Mouse (Mus musculus) embryonic facial prominence, embryonic 11.5 days (tissue): ENCODE data around the gene Cavin3. TPM values are rescaled to one million over a fixed set of nuclear protein-coding genes. Genes with fewer than 3 reads are reported as not detected.

ENCODE experiments used
- ATAC-seq: fragments of 200-750 bp; cut with Nextera tagmentation; replicated peaks from 2 replicates; pipeline ENCODE4 v1.8.0; 2017; ENCODE audit warnings: low read depth; ENCODE audit not compliant: insufficient number of reproducible peaks, low FRiP score, low TSS enrichment
- DNase-seq: peaks from one replicate; pipeline ENCODE4 v3.0.0-alpha.2; 2015; ENCODE audit warnings: low spot score
- H3K27ac ChIP-seq: fragments of 300-500 bp; sonication (generic); replicated peaks from 2 replicates; pipeline ENCODE4 v1.5.1; 2014; ENCODE audit warnings: mild to moderate bottlenecking, low read depth, low read length, control low read depth
- H3K27me3 ChIP-seq: fragments of 300-500 bp; sonication (generic); 2 replicates; pipeline ENCODE4 v1.6.1; 2014; ENCODE audit warnings: mild to moderate bottlenecking, low read length, moderate library complexity, mixed read lengths; ENCODE audit not compliant: control insufficient read depth, insufficient read depth
- H3K36me3 ChIP-seq: fragments of 300-500 bp; sonication (generic); replicated peaks from 2 replicates; pipeline ENCODE4 v1.6.1; 2014; ENCODE audit warnings: low read depth, mild to moderate bottlenecking, low read length, moderate library complexity, mixed read lengths; ENCODE audit not compliant: control insufficient read depth, insufficient read depth
- H3K4me1 ChIP-seq: fragments of 300-500 bp; sonication (generic); 2 replicates; pipeline ENCODE4 v1.6.1; 2014; ENCODE audit warnings: low read length, mixed read lengths; ENCODE audit not compliant: control insufficient read depth, insufficient read depth
- H3K4me2 ChIP-seq: fragments of 300-500 bp; sonication (generic); 2 replicates; pipeline ENCODE4 v1.6.1; 2014; ENCODE audit warnings: low read depth, mild to moderate bottlenecking, control low read depth, low read length, moderate library complexity
- H3K4me3 ChIP-seq: fragments of 300-500 bp; sonication (generic); 2 replicates; pipeline ENCODE4 v1.5.1; 2014; ENCODE audit warnings: low read depth, low read length, control low read depth
- H3K9ac ChIP-seq: fragments of 300-500 bp; sonication (generic); replicated peaks from 2 replicates; pipeline ENCODE4 v1.6.1; 2014; ENCODE audit warnings: mild to moderate bottlenecking, control low read depth, low read length
- H3K9me3 ChIP-seq: fragments of 300-500 bp; sonication (generic); replicated peaks from 2 replicates; pipeline ENCODE4 v1.6.1; 2016; ENCODE audit warnings: mild to moderate bottlenecking, low read length, inconsistent platforms, mixed read lengths; ENCODE audit not compliant: control insufficient read depth
- WGBS: fragments of 180-500 bp; shearing (Covaris S2); extraction: QIAGEN DNeasy Blood & Tissue Kit; methylation state at CpG from one replicate; pipeline ENCODE4 v1.1.7; 2014; 5-methylcytosine and 5-hydroxymethylcytosine counted together
- polyA plus RNA-seq: library from polyadenylated mRNA; unstranded; fragments of >200 nt; fragmentation: Nextera tagmentation; extraction: Ambion mirVana; gene quantifications from 2 replicates; pipeline ENCODE4 v1.2.1, GENCODE M21; 2014

Gene Cavin3
- polyA plus RNA-seq, 1 experiment from 2014 or later, result 23.9 TPM

DNA sequence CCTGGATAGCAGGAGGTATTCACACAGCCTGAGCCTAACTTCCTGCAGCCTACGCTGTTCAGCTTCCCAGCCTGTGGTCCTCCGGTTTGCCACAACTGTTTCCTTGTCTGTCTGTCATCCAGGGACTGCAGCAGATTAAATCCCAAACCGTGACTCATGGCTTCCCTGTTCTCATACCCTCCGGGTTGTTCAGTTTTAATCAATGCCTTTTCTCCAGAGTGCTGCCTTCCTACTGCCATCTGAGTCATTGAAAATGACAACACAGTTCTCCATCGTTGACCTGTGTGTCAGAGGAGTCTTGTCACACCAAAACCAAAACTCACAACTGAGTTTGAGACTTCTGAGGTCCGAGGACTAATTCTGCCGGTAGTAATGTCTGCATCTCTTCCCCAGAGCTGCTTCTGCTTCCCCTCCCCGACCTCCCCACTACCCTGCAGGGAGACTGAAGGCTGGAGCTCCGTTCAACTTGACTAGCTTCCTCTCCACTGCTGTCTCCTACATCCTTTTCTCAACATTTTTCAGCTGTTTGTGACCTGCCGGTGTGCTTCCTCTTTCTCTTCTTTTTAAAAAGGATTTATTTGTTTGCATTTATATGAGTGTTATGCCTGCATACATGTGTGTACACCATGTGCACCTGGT lies 16.9 kb upstream of the Cavin3 start:
- Histone ChIP-seq H3K36me3 (no peaks in the 10 kb centered on the region), H3K4me1 (no peaks in the 10 kb centered on the region), H3K27me3 (no peaks in the 10 kb centered on the region), H3K4me2 (no peak overlapping the region), H3K9ac (no peak overlapping the region), H3K4me3 (no peak overlapping the region), H3K27ac (no peak overlapping the region), H3K9me3 (no peaks in the 10 kb centered on the region)
- DNase-seq, result peak; percentile 8
- ATAC-seq, result no peak
- 34% methylated on average over 10 of the region's 10 CpGs for WGBS

DNA sequence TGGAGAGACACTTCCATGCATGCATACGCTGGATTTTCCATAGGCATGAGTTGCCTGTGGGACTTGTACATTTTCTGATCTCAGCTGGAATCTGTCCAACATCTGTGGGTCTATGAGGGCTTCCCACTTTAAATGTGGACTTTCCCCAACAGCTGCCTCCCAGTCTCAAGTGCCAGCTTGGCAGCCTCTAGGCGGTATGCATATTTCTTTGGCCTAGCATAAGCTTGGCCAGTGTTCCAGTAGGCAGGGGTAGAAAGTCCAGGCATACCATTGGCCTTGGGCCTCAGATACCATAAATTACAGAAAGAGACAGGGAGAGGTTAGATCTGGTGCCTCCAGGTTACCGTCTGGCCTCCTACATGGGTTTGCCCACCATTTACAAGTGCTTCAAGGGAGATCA lies 15.8 kb upstream of the Cavin3 start:
- Histone ChIP-seq H3K27me3 (no peaks in the 10 kb centered on the region), H3K4me3 (no peak overlapping the region), H3K4me2 (no peak overlapping the region), H3K9ac (no peak overlapping the region), H3K9me3 (no peaks in the 10 kb centered on the region), H3K4me1 (no peaks in the 10 kb centered on the region), H3K27ac (no peak overlapping the region), H3K36me3 (no peaks in the 10 kb centered on the region)
- no peak for DNase-seq
- no peak for ATAC-seq
- 88% methylated on average over 3 of the region's 3 CpGs for WGBS

DNA sequence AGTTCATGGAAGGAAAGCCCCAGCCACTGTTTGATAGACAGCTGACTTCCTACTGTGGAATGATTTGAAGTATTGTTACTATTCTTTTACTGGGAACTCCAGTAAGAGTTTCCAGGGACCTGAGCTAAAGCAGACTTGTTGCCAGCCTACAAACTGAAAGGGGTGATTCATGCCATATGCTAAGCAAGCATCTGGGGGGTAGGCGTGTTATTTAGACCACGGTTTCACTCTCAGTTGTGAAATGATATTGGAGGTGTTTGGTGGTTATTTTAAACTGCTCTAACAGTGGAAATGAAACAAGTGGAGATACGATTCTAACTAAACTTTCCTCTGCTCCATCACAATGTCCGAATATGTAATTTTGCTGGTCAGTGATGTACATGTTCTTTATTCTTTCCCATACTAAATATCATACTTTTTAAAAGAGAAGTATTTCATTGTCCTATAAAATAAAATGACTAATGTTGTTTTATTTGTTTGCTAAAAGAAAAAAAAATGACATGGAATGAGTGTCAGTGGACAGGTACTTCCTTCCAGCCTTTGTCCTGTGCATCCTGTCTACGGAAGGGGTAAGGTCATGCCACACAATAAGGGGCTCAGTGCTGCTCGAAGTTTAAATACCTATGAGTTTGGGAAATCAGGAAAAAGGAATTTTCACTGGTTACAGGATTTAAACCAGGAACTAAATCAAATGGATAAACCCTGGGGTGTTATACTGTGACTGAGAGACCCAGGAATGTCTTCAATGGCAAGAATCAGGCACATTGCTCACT lies 5.2 kb upstream of the Cavin3 start:
- no peak overlapping the region for H3K9ac ChIP-seq
- H3K36me3 ChIP-seq, result no peaks in the 10 kb centered on the region
- H3K9me3 ChIP-seq, result no peaks in the 10 kb centered on the region
- DNase-seq (no peak), ATAC-seq (no peak)
- no peaks in the 10 kb centered on the region for H3K27me3 ChIP-seq
- H3K4me2 ChIP-seq, result no peak overlapping the region
- no peak overlapping the region for H3K27ac ChIP-seq
- H3K4me1 ChIP-seq, result 0 out of 2 replicates have a peak, but pooled peaks cover under 1% of the 10 kb centered on the region
- 80% methylated on average over 6 of the region's 6 CpGs for WGBS
- no peak overlapping the region for H3K4me3 ChIP-seq

DNA sequence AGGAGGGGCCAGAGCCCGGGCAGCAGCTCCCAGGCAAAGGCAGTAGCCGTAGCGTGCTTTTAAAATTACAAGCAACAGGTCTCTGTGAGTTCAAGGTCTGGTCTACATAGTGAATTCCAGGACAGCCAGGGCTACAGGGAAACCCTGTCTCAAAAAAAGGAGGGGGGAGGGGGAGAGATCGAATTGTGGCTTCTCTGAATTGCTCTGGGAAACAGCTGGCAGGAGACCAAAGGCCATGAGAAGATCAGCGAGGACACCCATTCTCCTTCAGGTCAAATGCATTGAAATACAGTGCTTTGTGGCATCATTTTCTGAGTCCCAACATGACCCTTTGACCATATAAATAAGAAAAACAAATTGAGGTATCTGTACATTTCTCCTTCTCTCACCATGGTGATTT lies 2.9 kb upstream of the Cavin3 start:
- no peak overlapping the region for H3K27ac ChIP-seq
- no peaks in the 10 kb centered on the region for H3K36me3 ChIP-seq
- WGBS, result 64% methylated on average over 5 of the region's 5 CpGs
- no peaks in the 10 kb centered on the region for H3K9me3 ChIP-seq
- peaks cover 4% of the 10 kb centered on the region; the same call in 1 of the 2 replicates for H3K27me3 ChIP-seq
- DNase-seq (no peak), ATAC-seq (no peak)
- no peak overlapping the region for H3K4me2 ChIP-seq
- no peak overlapping the region for H3K9ac ChIP-seq
- no peak overlapping the region for H3K4me3 ChIP-seq
- 0 out of 2 replicates have a peak, but pooled peaks cover 2% of the 10 kb centered on the region for H3K4me1 ChIP-seq

DNA sequence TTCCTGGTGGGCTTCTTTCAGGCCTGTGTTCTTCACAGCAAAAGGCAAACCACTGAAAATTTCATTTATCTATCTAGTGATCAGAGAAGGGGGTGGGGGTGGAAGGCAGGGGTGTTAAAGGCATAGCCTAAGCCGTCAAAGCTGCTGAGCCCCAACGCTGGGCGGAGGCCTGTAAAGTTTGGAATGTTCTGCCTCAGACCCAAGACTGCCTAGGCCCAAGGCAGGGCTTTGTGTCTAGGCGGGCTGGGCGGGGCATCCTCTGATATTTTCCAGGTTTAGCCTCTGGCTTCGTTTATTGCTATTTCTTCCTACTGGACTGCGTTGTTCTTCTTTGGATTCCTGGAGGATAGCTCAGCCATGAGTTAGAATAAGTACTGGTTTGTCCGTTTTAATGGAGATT lies 326 bp upstream of the Cavin3 start:
- H3K27ac ChIP-seq, result no peak overlapping the region
- ATAC-seq (peak; percentile 63), DNase-seq (peak; percentile 41)
- peak overlapping the region; percentile 73 for H3K9ac ChIP-seq
- WGBS, result 43% methylated on average over 8 of the region's 8 CpGs
- no peaks in the 10 kb centered on the region for H3K9me3 ChIP-seq
- 0 out of 2 replicates have a peak, but pooled peaks cover 2% of the 10 kb centered on the region for H3K4me1 ChIP-seq
- H3K36me3 ChIP-seq, result no peaks in the 10 kb centered on the region
- H3K27me3 ChIP-seq, result peaks cover 4% of the 10 kb centered on the region; the same call in 1 of the 2 replicates
- H3K4me2 ChIP-seq, result peak overlapping the region; percentile 88
- no peak overlapping the region; the same call in 1 of the 2 replicates for H3K4me3 ChIP-seq

DNA sequence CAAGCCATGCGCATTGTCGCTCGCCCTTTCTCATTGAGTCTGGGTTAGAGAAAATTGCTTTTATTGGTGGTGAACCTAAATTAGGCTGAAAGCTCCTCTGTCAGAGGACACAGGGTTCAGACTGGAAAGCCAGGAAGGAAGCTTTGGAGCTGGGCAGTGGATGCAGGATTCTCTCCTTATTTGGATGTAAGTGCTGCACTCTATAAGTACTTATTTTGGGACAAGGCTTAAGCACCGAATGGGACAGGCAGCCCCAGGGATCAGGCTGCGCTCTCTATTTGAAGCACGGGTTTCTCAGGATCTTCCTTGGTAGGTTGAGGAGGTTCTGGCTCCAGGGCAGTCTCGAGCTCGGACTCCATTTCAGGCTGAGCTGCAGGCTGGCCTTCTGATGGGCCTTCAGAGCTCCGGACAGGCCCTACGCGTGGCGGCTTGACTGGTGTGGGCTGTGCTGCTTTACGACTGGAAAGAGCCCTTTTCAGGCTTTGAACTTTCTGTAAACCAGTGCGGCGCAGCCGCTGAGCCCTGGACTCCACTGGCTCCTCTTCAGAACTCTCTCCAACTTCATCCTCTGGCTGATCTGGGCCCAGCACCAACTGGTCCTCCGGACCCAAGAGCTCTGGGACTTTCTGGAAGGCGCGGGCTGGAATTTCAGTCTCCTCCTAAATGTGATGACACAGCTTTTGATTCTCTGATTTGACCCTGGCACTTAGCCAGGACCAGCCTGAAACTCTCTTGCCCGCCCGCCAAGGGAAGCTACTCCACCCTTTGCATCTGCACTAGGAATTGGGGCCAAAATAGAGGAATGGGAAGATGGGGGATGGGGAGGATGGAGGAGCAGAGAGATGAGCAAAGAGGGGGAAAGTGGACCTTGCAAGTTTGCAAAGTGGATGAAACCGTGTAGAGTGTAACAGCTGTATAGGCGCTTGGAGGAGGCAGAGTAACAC lies 1.3 kb downstream of the Cavin3 start:
- Histone ChIP-seq H3K27me3 (peaks cover 4% of the 10 kb centered on the region; the same call in 1 of the 2 replicates), H3K36me3 (no peaks in the 10 kb centered on the region), H3K4me3 (peak overlapping the region; percentile 38; the same call in 1 of the 2 replicates), H3K9ac (no peak overlapping the region), H3K4me2 (no peak overlapping the region; the same call in 1 of the 2 replicates), H3K27ac (no peak overlapping the region), H3K9me3 (no peaks in the 10 kb centered on the region), H3K4me1 (0 out of 2 replicates have a peak, but pooled peaks cover 2% of the 10 kb centered on the region)
- no peak for ATAC-seq
- DNase-seq, result no peak
- 69% methylated on average over 23 of the region's 23 CpGs for WGBS

DNA sequence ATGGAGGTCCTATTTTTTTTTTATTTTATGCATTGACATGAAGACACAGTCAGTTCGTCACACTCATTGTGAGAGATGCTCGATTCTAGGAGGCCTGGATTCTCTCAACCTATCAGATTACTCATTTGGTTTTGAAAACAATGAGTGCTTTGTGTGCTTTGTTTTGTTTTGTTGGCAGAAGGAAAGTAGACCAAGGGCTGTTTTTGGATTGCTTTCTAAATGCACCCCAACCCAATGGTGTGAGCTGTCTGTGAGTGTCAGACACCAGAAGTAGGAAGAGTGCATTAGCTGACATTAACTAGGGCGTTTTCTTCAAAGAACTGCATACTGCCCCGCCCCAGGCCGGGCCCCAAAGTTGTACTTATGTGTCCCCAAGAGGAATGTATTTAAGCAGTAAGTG lies 2.0 kb downstream of the Cavin3 start:
- H3K27ac ChIP-seq, result no peak overlapping the region
- H3K9ac ChIP-seq, result no peak overlapping the region
- ATAC-seq (no peak), DNase-seq (no peak)
- no peaks in the 10 kb centered on the region for H3K9me3 ChIP-seq
- no peak overlapping the region for H3K4me2 ChIP-seq
- H3K4me1 ChIP-seq, result 0 out of 2 replicates have a peak, but pooled peaks cover 2% of the 10 kb centered on the region
- peaks cover 4% of the 10 kb centered on the region; the same call in 1 of the 2 replicates for H3K27me3 ChIP-seq
- WGBS, result 41% methylated on average over 5 of the region's 5 CpGs
- H3K4me3 ChIP-seq, result no peak overlapping the region
- no peaks in the 10 kb centered on the region for H3K36me3 ChIP-seq
